Mouse (Mus musculus) stomach, postnatal 0 days (tissue): Measurements from ENCODE around the gene Setdb1.

Experiments
- CTCF ChIP-seq: IDR thresholded peaks from 2 replicates; pipeline ENCODE4 v1.5.1; 2016; ENCODE audit warnings: antibody characterized with exemption, low read depth, mild to moderate bottlenecking, moderate library complexity
- EP300 ChIP-seq: optimal IDR thresholded peaks from 2 replicates; pipeline ENCODE3; 2016; ENCODE audit warnings: antibody characterized with exemption

DNA sequence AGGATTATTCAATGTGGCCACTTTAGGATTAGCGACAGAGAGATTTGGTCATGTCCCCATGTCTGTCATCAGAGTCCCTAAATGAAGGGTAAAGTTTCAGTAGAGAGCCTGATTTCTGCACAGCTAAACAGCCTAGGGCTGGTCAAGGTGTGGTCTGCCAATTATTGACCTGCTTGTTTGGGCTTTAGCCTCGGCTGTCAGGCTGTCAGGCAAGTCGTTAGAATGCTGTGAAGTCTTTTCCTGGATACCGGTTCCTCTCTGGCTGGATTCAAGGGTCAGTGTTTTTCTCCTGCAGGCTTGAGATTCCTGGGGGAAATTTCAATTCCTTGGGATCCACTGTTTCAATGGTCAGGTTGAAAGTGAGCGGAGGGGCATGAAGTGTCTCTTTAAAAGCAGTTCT lies 71.0 kb downstream of the Setdb1 start:
- TF ChIP-seq CTCF (no peak), EP300 (no peak)
